ENCODE assay signal across 26 mouse cellular contexts in the genomic region with DNA sequence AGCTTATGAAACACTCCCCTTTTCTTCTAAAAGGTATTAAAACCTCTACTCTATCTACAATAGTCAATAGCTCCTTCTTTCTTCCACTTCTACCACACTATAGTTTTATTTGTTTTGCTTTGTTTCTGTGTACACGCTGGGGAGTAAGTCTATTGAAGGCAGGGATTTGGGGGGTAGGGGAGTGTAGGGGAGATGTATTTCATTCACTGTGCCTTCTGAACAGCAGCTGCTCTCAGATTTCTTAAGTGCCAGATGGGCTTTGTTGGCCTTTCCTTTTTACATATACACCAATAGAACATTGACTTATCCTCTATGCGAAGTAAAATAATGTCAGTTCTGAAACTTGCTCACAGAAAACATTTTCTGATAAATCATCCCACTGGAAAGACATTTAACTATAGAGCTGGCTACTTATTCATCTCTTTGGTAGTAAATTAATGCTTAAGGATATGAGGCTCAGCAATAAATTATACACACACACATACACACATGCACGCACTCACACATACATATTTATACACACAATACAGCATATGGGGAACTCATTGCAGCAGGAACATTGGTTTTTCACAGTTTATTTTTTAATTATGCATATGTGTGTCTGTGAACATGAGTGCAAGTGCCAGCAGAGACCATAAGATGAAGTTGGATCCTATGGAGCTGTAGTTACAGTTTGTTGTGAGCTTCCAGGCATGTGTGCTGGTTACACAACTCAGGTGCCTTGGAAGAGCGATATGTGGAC. TPM values are rescaled to one million over a fixed set of nuclear protein-coding genes. Genes with fewer than 3 reads are reported as not detected.
DNase-seq lines count a peak whose midpoint lies in the region; ATAC-seq and TF ChIP-seq lines count a peak whose summit lies in the region.
"Had no signal": no experiment of that assay in that cellular context is flagged by ENCODE, and none has a peak within 500 bp of the region (broad histone marks: within the 10 kb centered on the region; RNA-seq: fewer than 3 reads in every experiment).

No protein-coding gene starts in this region.

- no peak overlapping the region for H3K9ac ChIP-seq in forebrain, embryonic 11.5 days (ENCODE audit: low read length)
- H3K9ac ChIP-seq in midbrain, embryonic 12.5 days (replicated peaks) = no peak overlapping the region
- H3K9ac ChIP-seq in forebrain, embryonic 16.5 days (replicated peaks; ENCODE audit: low read depth, low read length) = no peak overlapping the region
- H3K9ac ChIP-seq: heart, embryonic 13.5 days; hindbrain, embryonic 12.5 days; hindbrain, embryonic 15.5 days had no signal

- no peak for TF ChIP-seq CTCF in brain, embryonic 14.5 days (IDR thresholded peaks at IDR 0.05; ENCODE audit: borderline replicate concordance, extremely low read depth, insufficient read depth, insufficient read length)

- DNase-seq in forebrain, embryonic 11.5 days (ENCODE audit: low spot score) = no peak
- DNase-seq in forebrain, embryonic 10.5 days (ENCODE audit: extremely low spot score, low spot score) = no peak
- no peak for DNase-seq in midbrain, embryonic 10.5 days (ENCODE audit: low spot score)
- peak; percentile 57 for DNase-seq in brain, embryonic 14.5 days (ENCODE audit: low read depth)
- DNase-seq in frontal cortex, postnatal 36 days (ENCODE audit: low spot score in 2 of 2) = no peak
- DNase-seq: adrenal gland, adult 8-10 months; adrenal gland, postnatal 25 days; cerebellum, adult 18-20 months; cerebellum, adult 9-10 months; cerebellum, postnatal 14 days; gastrocnemius, postnatal 10 days; gastrocnemius, postnatal 36 days; heart, adult 2 months; heart, postnatal 14 days had no signal

- H3K27ac ChIP-seq in forebrain, embryonic 11.5 days (ENCODE audit: low read depth, low read length) = no peak overlapping the region
- H3K27ac ChIP-seq in forebrain, embryonic 10.5 days = no peak overlapping the region
- H3K27ac ChIP-seq in midbrain, embryonic 12.5 days (replicated peaks) = no peak overlapping the region
- no peak overlapping the region for H3K27ac ChIP-seq in midbrain, embryonic 10.5 days (replicated peaks)
- no peak overlapping the region for H3K27ac ChIP-seq in forebrain, embryonic 16.5 days (ENCODE audit: low read length)
- H3K27ac ChIP-seq: heart, adult 2 months; heart, embryonic 10.5 days; heart, embryonic 13.5 days; hindbrain, embryonic 12.5 days; hindbrain, embryonic 15.5 days had no signal

- no peaks in the 10 kb centered on the region for H3K27me3 ChIP-seq in forebrain, embryonic 11.5 days (ENCODE audit: control insufficient read depth, insufficient read depth, low read length)
- no peaks in the 10 kb centered on the region for H3K27me3 ChIP-seq in forebrain, embryonic 10.5 days (ENCODE audit: poor library complexity, severe bottlenecking)
- H3K27me3 ChIP-seq in midbrain, embryonic 12.5 days = no peaks in the 10 kb centered on the region
- no peaks in the 10 kb centered on the region for H3K27me3 ChIP-seq in midbrain, embryonic 10.5 days (ENCODE audit: low read depth, poor library complexity, severe bottlenecking)
- no peaks in the 10 kb centered on the region for H3K27me3 ChIP-seq in forebrain, embryonic 16.5 days (replicated peaks; ENCODE audit: control insufficient read depth, insufficient read depth, low read length)
- H3K27me3 ChIP-seq: heart, embryonic 13.5 days; hindbrain, embryonic 12.5 days; hindbrain, embryonic 15.5 days had no signal

- no peak overlapping the region for H3K4me3 ChIP-seq in forebrain, embryonic 11.5 days (ENCODE audit: low read depth, low read length)
- no peak overlapping the region for H3K4me3 ChIP-seq in forebrain, embryonic 10.5 days
- no peak overlapping the region for H3K4me3 ChIP-seq in midbrain, embryonic 12.5 days
- no peak overlapping the region for H3K4me3 ChIP-seq in midbrain, embryonic 10.5 days
- no peak overlapping the region for H3K4me3 ChIP-seq in forebrain, embryonic 16.5 days (replicated peaks; ENCODE audit: low read length)
- H3K4me3 ChIP-seq: heart, adult 2 months; heart, embryonic 10.5 days; heart, embryonic 13.5 days; hindbrain, embryonic 12.5 days; hindbrain, embryonic 15.5 days had no signal

- H3K4me2 ChIP-seq in forebrain, embryonic 11.5 days (ENCODE audit: low read depth, low read length, severe bottlenecking) = no peak overlapping the region
- no peak overlapping the region for H3K4me2 ChIP-seq in midbrain, embryonic 12.5 days (replicated peaks)
- H3K4me2 ChIP-seq in forebrain, embryonic 16.5 days (ENCODE audit: low read length) = no peak overlapping the region
- H3K4me2 ChIP-seq: heart, embryonic 13.5 days; hindbrain, embryonic 12.5 days; hindbrain, embryonic 15.5 days had no signal

- H3K9me3 ChIP-seq in forebrain, embryonic 11.5 days (ENCODE audit: control insufficient read depth, low read length) = no peaks in the 10 kb centered on the region
- H3K9me3 ChIP-seq in forebrain, embryonic 10.5 days = no peaks in the 10 kb centered on the region
- H3K9me3 ChIP-seq in midbrain, embryonic 12.5 days = no peaks in the 10 kb centered on the region
- no peaks in the 10 kb centered on the region for H3K9me3 ChIP-seq in midbrain, embryonic 10.5 days (replicated peaks)
- no peaks in the 10 kb centered on the region for H3K9me3 ChIP-seq in forebrain, embryonic 16.5 days (ENCODE audit: control insufficient read depth, low read length)
- H3K9me3 ChIP-seq: heart, embryonic 10.5 days; heart, embryonic 13.5 days; hindbrain, embryonic 12.5 days; hindbrain, embryonic 15.5 days had no signal

- 75% methylated on average over 4 of the region's 4 CpGs for WGBS in forebrain, embryonic 11.5 days
- WGBS in forebrain, embryonic 10.5 days = 83% methylated on average over 4 of the region's 4 CpGs
- WGBS in midbrain, embryonic 12.5 days = 62% methylated on average over 4 of the region's 4 CpGs
- 83% methylated on average over 4 of the region's 4 CpGs for WGBS in midbrain, embryonic 10.5 days
- WGBS in forebrain, embryonic 16.5 days = 49% methylated on average over 4 of the region's 4 CpGs

- peak; percentile 57 for ATAC-seq in forebrain, embryonic 11.5 days (replicated peaks; ENCODE audit: low FRiP score)
- ATAC-seq in midbrain, embryonic 12.5 days (ENCODE audit: low FRiP score, low read depth) = peak; percentile 74
- peak; percentile 82 for ATAC-seq in forebrain, embryonic 16.5 days
- no peak for ATAC-seq in megakaryocyte progenitor cell, adult 5-6 weeks (replicated peaks; ENCODE audit: poor library complexity)
- ATAC-seq: activated CD4-positive, CD25-positive, alpha-beta regulatory T cell, adult 4 months had no signal

- no peaks in the 10 kb centered on the region for H3K36me3 ChIP-seq in forebrain, embryonic 11.5 days (ENCODE audit: control insufficient read depth, insufficient read depth, low read length)
- no peaks in the 10 kb centered on the region for H3K36me3 ChIP-seq in forebrain, embryonic 10.5 days (replicated peaks)
- no peaks in the 10 kb centered on the region for H3K36me3 ChIP-seq in midbrain, embryonic 12.5 days
- no peaks in the 10 kb centered on the region for H3K36me3 ChIP-seq in midbrain, embryonic 10.5 days
- H3K36me3 ChIP-seq in forebrain, embryonic 16.5 days (ENCODE audit: control insufficient read depth, insufficient read depth) = no peaks in the 10 kb centered on the region
- H3K36me3 ChIP-seq: heart, embryonic 10.5 days; heart, embryonic 13.5 days; hindbrain, embryonic 12.5 days; hindbrain, embryonic 15.5 days had no signal

- TF ChIP-seq POLR2A in brain, embryonic 14.5 days (IDR thresholded peaks at IDR 0.05; ENCODE audit: borderline replicate concordance, extremely low read depth, insufficient read depth, insufficient read length, poor library complexity, severe bottlenecking) = no peak

- 0 out of 2 replicates have a peak, but pooled peaks cover 2% of the 10 kb centered on the region for H3K4me1 ChIP-seq in forebrain, embryonic 11.5 days (replicated peaks; ENCODE audit: control insufficient read depth, insufficient read depth, low read length)
- H3K4me1 ChIP-seq in forebrain, embryonic 10.5 days = peaks cover 4% of the 10 kb centered on the region; the same call in 1 of the 2 replicates
- no peaks in the 10 kb centered on the region for H3K4me1 ChIP-seq in midbrain, embryonic 12.5 days
- peaks cover 8% of the 10 kb centered on the region; the same call in 1 of the 2 replicates for H3K4me1 ChIP-seq in midbrain, embryonic 10.5 days
- no peaks in the 10 kb centered on the region for H3K4me1 ChIP-seq in forebrain, embryonic 16.5 days (replicated peaks; ENCODE audit: control insufficient read depth, insufficient read depth, low read length)
- H3K4me1 ChIP-seq: heart, embryonic 10.5 days; heart, embryonic 13.5 days; hindbrain, embryonic 12.5 days; hindbrain, embryonic 15.5 days had no signal

RNA-seq across cellular contexts. Expression of gene Tac1, which starts 46.8 kb away (rescaled TPM):
- polyA plus RNA-seq in forebrain, embryonic 11.5 days (2014; fragmentation: Nextera tagmentation; extraction: Ambion mirVana) = 6.8 and 9.0 TPM in 2 replicates
- 1.1 and 2.2 TPM in 2 replicates for polyA plus RNA-seq in forebrain, embryonic 10.5 days (2016; fragmentation: Nextera tagmentation; extraction: Ambion mirVana)
- polyA plus RNA-seq in midbrain, embryonic 12.5 days (2016; fragmentation: Nextera tagmentation; extraction: Ambion mirVana) = 19.4 and 24.5 TPM in 2 replicates
- 9.8 and 10.7 TPM in 2 replicates for polyA plus RNA-seq in midbrain, embryonic 10.5 days (2016; fragmentation: Nextera tagmentation; extraction: Ambion mirVana)
- polyA plus RNA-seq in brain, embryonic 14.5 days (2012; rRNA removed) = 36.9 and 44.2 TPM in 2 replicates
- 70.2 and 87.9 TPM in 2 replicates for polyA plus RNA-seq in forebrain, embryonic 16.5 days (2015; fragmentation: Nextera tagmentation; extraction: Ambion mirVana)
- total RNA-seq in megakaryocyte progenitor cell, adult 5-6 weeks (2015) = not detected in 2 replicates
- total RNA-seq in megakaryocyte progenitor cell, adult 5-6 weeks (2017) = not detected in 2 replicates
- total RNA-seq: adrenal gland, adult 8-10 months; adrenal gland, postnatal 25 days; ES-E14; gastrocnemius, adult 18-20 months; gastrocnemius, postnatal 36 days; granulocyte monocyte progenitor cell, adult 5-6 weeks; heart, postnatal 14 days; hematopoietic stem cell, adult 5-6 weeks had no signal
- polyA plus RNA-seq: activated CD4-positive, CD25-positive, alpha-beta regulatory T cell, adult 4 months; heart, embryonic 10.5 days had no signal
